ENCODE assay signal across 9 mouse cellular contexts in the genomic region with DNA sequence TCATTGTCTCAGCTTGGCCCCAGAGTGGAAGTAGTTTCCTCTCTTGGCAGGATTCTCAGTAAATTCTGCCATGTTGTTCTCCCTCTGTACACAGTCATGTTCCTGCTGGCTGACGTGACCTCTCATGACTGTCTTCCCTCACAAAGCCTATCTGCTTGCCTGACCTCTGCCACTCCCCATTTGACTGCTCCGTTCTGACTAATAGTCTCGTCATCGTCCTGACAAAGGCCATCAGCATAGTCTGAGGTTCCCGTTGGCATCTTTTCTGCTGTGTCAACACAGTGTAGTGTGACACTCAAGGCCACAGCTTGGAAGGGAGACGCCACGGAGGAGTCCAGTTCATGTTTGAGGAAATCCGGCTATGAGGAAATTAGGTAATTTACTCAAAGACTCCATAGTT. TPM values are rescaled to one million over a fixed set of nuclear protein-coding genes. Genes with fewer than 3 reads are reported as not detected.
DNase-seq lines count a peak whose midpoint lies in the region; ATAC-seq lines count a peak whose summit lies in the region.
"Had no signal": no experiment of that assay in that cellular context is flagged by ENCODE, and none has a peak within 500 bp of the region (broad histone marks: within the 10 kb centered on the region; RNA-seq: fewer than 3 reads in every experiment).

No protein-coding gene starts in this region.

- H3K4me2 ChIP-seq in heart, embryonic 11.5 days: no peak overlapping the region
- H3K4me2 ChIP-seq in intestine, embryonic 15.5 days (replicated peaks): no peak overlapping the region
- H3K4me2 ChIP-seq: midbrain, embryonic 15.5 days had no signal

- H3K27me3 ChIP-seq in heart, embryonic 11.5 days (ENCODE audit: control insufficient read depth, insufficient read depth, low read length): no peaks in the 10 kb centered on the region
- H3K27me3 ChIP-seq in intestine, embryonic 15.5 days (replicated peaks): no peaks in the 10 kb centered on the region
- H3K27me3 ChIP-seq: midbrain, embryonic 15.5 days had no signal

- H3K4me1 ChIP-seq in heart, embryonic 11.5 days (ENCODE audit: control insufficient read depth, insufficient read depth, low read length): peaks cover 4% of the 10 kb centered on the region; the same call in 1 of the 2 replicates
- no peaks in the 10 kb centered on the region for H3K4me1 ChIP-seq in intestine, embryonic 15.5 days (replicated peaks)

- H3K9me3 ChIP-seq in heart, embryonic 11.5 days (replicated peaks; ENCODE audit: control insufficient read depth, low read length): no peaks in the 10 kb centered on the region
- H3K9me3 ChIP-seq in intestine, embryonic 15.5 days: no peaks in the 10 kb centered on the region
- H3K9me3 ChIP-seq: midbrain, embryonic 15.5 days had no signal

- peak; percentile 95 for DNase-seq in heart, adult 11 months
- DNase-seq in adrenal gland, postnatal 25 days: peak; percentile 50
- DNase-seq in lung, postnatal 4 days: peak; percentile 57
- no peak for DNase-seq in layer of hippocampus, adult 11-12 months (ENCODE audit: low spot score)
- no peak for DNase-seq in layer of hippocampus, adult 9-11 months

- no peak overlapping the region for H3K9ac ChIP-seq in heart, embryonic 11.5 days (ENCODE audit: low read depth, low read length)
- no peak overlapping the region for H3K9ac ChIP-seq in intestine, embryonic 15.5 days
- H3K9ac ChIP-seq: midbrain, embryonic 15.5 days had no signal

- ATAC-seq in heart, embryonic 11.5 days (replicated peaks; ENCODE audit: insufficient number of reproducible peaks, low FRiP score, low TSS enrichment): no peak
- peak; percentile 94 for ATAC-seq in intestine, embryonic 15.5 days
- no peak for ATAC-seq in megakaryocyte-erythroid progenitor cell, adult 5-6 weeks (replicated peaks; ENCODE audit: low FRiP score, low TSS enrichment, poor library complexity, severe bottlenecking)
- ATAC-seq: midbrain, embryonic 15.5 days had no signal

- no peak overlapping the region for H3K27ac ChIP-seq in heart, embryonic 11.5 days (ENCODE audit: low read depth, low read length)
- H3K27ac ChIP-seq in intestine, embryonic 15.5 days: 0 out of 2 replicates have a peak overlapping the region, but pooled peaks have one; percentile 29
- H3K27ac ChIP-seq: midbrain, embryonic 15.5 days had no signal

- H3K36me3 ChIP-seq in heart, embryonic 11.5 days (ENCODE audit: control insufficient read depth, insufficient read depth, low read length): no peaks in the 10 kb centered on the region
- H3K36me3 ChIP-seq in intestine, embryonic 15.5 days: no peaks in the 10 kb centered on the region
- H3K36me3 ChIP-seq: midbrain, embryonic 15.5 days had no signal

- H3K4me3 ChIP-seq in heart, embryonic 11.5 days (ENCODE audit: low read depth, low read length): no peak overlapping the region
- no peak overlapping the region for H3K4me3 ChIP-seq in intestine, embryonic 15.5 days (replicated peaks)
- H3K4me3 ChIP-seq: midbrain, embryonic 15.5 days had no signal

- 43% methylated on average over 8 of the region's 8 CpGs for WGBS in heart, embryonic 11.5 days (ENCODE audit: insufficient replicate concordance)
- WGBS in intestine, embryonic 15.5 days: 49% methylated on average over 8 of the region's 8 CpGs

RNA-seq across cellular contexts. Expression of a gene that starts 8.9 kb away (rescaled TPM):
- not detected in 2 replicates for polyA plus RNA-seq in heart, embryonic 11.5 days (2014; fragmentation: Nextera tagmentation; extraction: Ambion mirVana)
- not detected in 2 replicates for total RNA-seq in adrenal gland, postnatal 25 days (2021)
- polyA plus RNA-seq in intestine, embryonic 15.5 days (2015; fragmentation: Nextera tagmentation; extraction: Ambion mirVana): not detected in 2 replicates
- total RNA-seq in megakaryocyte-erythroid progenitor cell, adult 5-6 weeks (2014; fragmentation: Nextera tagmentation): not detected in 2 replicates
- not detected in 2 replicates for total RNA-seq in megakaryocyte-erythroid progenitor cell, adult 5-6 weeks (2017)
- polyA plus RNA-seq: midbrain, embryonic 15.5 days had no signal

RNA-seq across cellular contexts. Expression of a gene that starts 19.6 kb away (rescaled TPM):
- 28.6 and 35.8 TPM in 2 replicates for polyA plus RNA-seq in heart, embryonic 11.5 days (2014; fragmentation: Nextera tagmentation; extraction: Ambion mirVana)
- total RNA-seq in adrenal gland, postnatal 25 days (2021): 94.6 and 149 TPM in 2 replicates
- 315 and 329 TPM in 2 replicates for polyA plus RNA-seq in intestine, embryonic 15.5 days (2015; fragmentation: Nextera tagmentation; extraction: Ambion mirVana)
- 180 and 241 TPM in 2 replicates for total RNA-seq in megakaryocyte-erythroid progenitor cell, adult 5-6 weeks (2014; fragmentation: Nextera tagmentation)
- total RNA-seq in megakaryocyte-erythroid progenitor cell, adult 5-6 weeks (2017): 295 and 345 TPM in 2 replicates

RNA-seq across cellular contexts. Expression of a gene that starts 51.6 kb away (rescaled TPM):
- not detected in 2 replicates for polyA plus RNA-seq in heart, embryonic 11.5 days (2014; fragmentation: Nextera tagmentation; extraction: Ambion mirVana)
- total RNA-seq in adrenal gland, postnatal 25 days (2021): 0.67 and 1.2 TPM in 2 replicates
- 0.08 and 0.11 TPM in 2 replicates for polyA plus RNA-seq in intestine, embryonic 15.5 days (2015; fragmentation: Nextera tagmentation; extraction: Ambion mirVana)
- not detected in 2 replicates for total RNA-seq in megakaryocyte-erythroid progenitor cell, adult 5-6 weeks (2014; fragmentation: Nextera tagmentation)
- not detected in 2 replicates for total RNA-seq in megakaryocyte-erythroid progenitor cell, adult 5-6 weeks (2017)

Comparison
In these comparisons a context has a peak if more than half of its experiments do, and no peak if none do; other contexts are left out.
1. DNase-seq: peak in heart, adult 11 months (single experiment), adrenal gland, postnatal 25 days (single experiment) and lung, postnatal 4 days (2 of 2); none in layer of hippocampus, adult 11-12 months (single experiment) and layer of hippocampus, adult 9-11 months (single experiment).